Mouse (Mus musculus) CH12.LX (cell line): ENCODE data around the gene Unc93b1.
A peak's percentile ranks its signal among the peaks of the same experiment; 100 is the strongest.

Source experiments
- CTCF ChIP-seq, 2 experiments: IDR thresholded peaks in 1 of 2; conservative IDR thresholded peaks in 1 of 2; 2 replicates each; pipeline ENCODE4 v1.5.1; 2011 to 2012; ENCODE audit warnings: low read depth in 2 of 2, low read length in 2 of 2, improper control_type of control experiment in 1 of 2, inconsistent platforms in 1 of 2, mild to moderate bottlenecking in 1 of 2, moderate library complexity in 1 of 2
- E2F4 ChIP-seq: IDR thresholded peaks from 2 replicates; pipeline ENCODE4 v1.6.1; 2011; ENCODE audit warnings: low read depth, low read length, improper control_type of control experiment; ENCODE audit not compliant: insufficient replicate concordance
- MAFK ChIP-seq: IDR thresholded peaks from 2 replicates; pipeline ENCODE4 v1.6.1; 2011; ENCODE audit warnings: low read length, improper control_type of control experiment; ENCODE audit not compliant: insufficient replicate concordance
- POLR2A ChIP-seq: IDR thresholded peaks from 2 replicates; pipeline ENCODE4 v1.6.1; 2011; ENCODE audit warnings: low read depth, mild to moderate bottlenecking, improper control_type of control experiment, low read length

DNA sequence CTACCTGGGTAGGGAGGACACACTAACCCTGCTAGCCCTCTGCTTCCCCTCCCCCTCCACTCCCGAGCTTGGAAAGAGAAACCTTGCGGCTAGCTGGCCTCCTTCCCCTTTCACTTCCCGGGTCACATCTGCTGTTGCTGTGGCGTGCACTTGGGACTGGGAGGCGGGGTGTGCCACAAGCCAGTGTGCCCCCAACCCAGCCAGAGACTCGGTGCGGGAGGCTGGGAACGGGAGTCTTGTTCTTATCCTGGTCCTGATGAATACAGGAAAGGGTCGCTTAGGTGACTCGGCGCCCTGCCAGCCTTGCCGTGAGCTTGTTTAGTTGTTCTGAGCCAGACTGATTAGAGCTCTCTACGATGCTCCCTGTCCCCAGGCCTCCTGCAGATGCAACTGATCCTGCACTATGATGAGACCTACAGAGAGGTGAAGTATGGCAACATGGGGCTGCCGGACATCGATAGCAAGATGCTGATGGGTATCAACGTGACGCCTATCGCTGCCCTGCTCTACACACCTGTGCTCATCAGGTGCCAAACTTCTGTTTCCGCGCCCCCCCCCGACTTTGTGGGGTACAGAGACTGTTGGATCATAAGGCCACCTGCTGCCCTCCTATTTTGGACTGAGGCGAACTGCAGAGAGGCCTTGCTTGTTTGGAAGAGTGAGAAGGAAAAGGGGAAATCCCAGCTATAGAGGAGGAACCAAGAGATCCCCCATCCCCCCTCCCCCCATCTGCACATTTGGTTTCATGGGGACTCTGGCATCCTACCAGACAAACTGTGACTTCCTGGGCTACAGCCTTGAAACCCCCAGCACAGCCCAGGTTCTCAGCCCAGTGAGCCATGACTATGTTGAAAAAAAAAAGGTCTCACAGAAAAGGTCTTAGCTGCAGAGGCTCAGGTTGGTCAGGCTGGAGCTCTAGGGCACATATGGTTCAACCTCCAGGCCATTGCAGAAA is 1.2 kb downstream of the Unc93b1 start:
- 0 out of 2 replicates have a peak, but pooled peaks have one; percentile 39 for TF ChIP-seq MAFK
- TF ChIP-seq CTCF (conservative IDR thresholded peaks at IDR 0.05 in 1 of 2, IDR thresholded peaks at IDR 0.05 in 1 of 2; ENCODE audit: low read depth in 2 of 2, low read length in 2 of 2) = no peak
- TF ChIP-seq POLR2A = peak; percentile 28
- TF ChIP-seq E2F4 = no peak
